Mouse (Mus musculus) liver, embryonic 12.5 days (tissue): ENCODE measurements at regions not wholly inside any gene's neighbourhood (a gene's known extent, or its start where the extent isn't known, plus 50 kb on each side); places are given as distances from the start of the nearest gene placed in this dataset.

ENCODE experiments used
- ATAC-seq: fragments of 200-750 bp; cut with Nextera tagmentation; 2 replicates; pipeline ENCODE4 v1.8.0; 2017; ENCODE audit warnings: moderate number of reproducible peaks, mild to moderate bottlenecking, moderate library complexity
- H3K27ac ChIP-seq: fragments of 300-500 bp; sonication (generic); 2 replicates; pipeline ENCODE4 v1.5.1; 2016; ENCODE audit warnings: mild to moderate bottlenecking
- H3K27me3 ChIP-seq: fragments of 300-500 bp; sonication (generic); replicated peaks from 2 replicates; pipeline ENCODE4 v1.6.1; 2016; ENCODE audit warnings: mild to moderate bottlenecking, moderate library complexity
- H3K36me3 ChIP-seq: fragments of 300-500 bp; sonication (generic); 2 replicates; pipeline ENCODE4 v1.6.1; 2016; ENCODE audit warnings: mild to moderate bottlenecking, moderate library complexity
- H3K4me1 ChIP-seq: fragments of 300-500 bp; sonication (generic); 2 replicates; pipeline ENCODE4 v1.6.1; 2016
- H3K4me2 ChIP-seq: fragments of 300-500 bp; sonication (generic); 2 replicates; pipeline ENCODE4 v1.6.1; 2016; ENCODE audit warnings: mild to moderate bottlenecking, moderate library complexity
- H3K4me3 ChIP-seq: fragments of 300-500 bp; sonication (generic); 2 replicates; pipeline ENCODE4 v1.5.1; 2016; ENCODE audit warnings: mild to moderate bottlenecking, moderate library complexity
- H3K9ac ChIP-seq: fragments of 300-500 bp; sonication (generic); 2 replicates; pipeline ENCODE4 v1.6.1; 2016; ENCODE audit warnings: mild to moderate bottlenecking, moderate library complexity
- H3K9me3 ChIP-seq: fragments of 300-500 bp; sonication (generic); replicated peaks from 2 replicates; pipeline ENCODE4 v1.6.1; 2016; ENCODE audit warnings: mild to moderate bottlenecking, moderate library complexity
- WGBS: fragments of 180-500 bp; shearing (Covaris S2); methylation state at CpG from one replicate; pipeline ENCODE4 v1.1.7; 2016; ENCODE audit not compliant: insufficient replicate concordance; 5-methylcytosine and 5-hydroxymethylcytosine counted together

GRCm38 (mm10) chr15:88505491-88506119 is 94.5 kb upstream of the Zdhhc25 start:
- Histone ChIP-seq H3K9me3 (no peaks in the 10 kb centered on the region; the same call in 1 of the 2 replicates), H3K4me3 (no peak overlapping the region), H3K4me2 (no peak overlapping the region), H3K4me1 (no peaks in the 10 kb centered on the region), H3K27ac (no peak overlapping the region), H3K27me3 (no peaks in the 10 kb centered on the region), H3K9ac (no peak overlapping the region), H3K36me3 (no peaks in the 10 kb centered on the region)
- no peak for ATAC-seq
- WGBS, result 69% methylated on average over 13 of the region's 13 CpGs

GRCm38 (mm10) chr15:88507886-88508285 is 92.2 kb upstream of the Zdhhc25 start:
- Histone ChIP-seq H3K9ac (no peak overlapping the region), H3K36me3 (no peaks in the 10 kb centered on the region), H3K27me3 (no peaks in the 10 kb centered on the region), H3K4me2 (no peak overlapping the region), H3K27ac (no peak overlapping the region), H3K4me3 (no peak overlapping the region), H3K4me1 (no peaks in the 10 kb centered on the region), H3K9me3 (peaks cover 3% of the 10 kb centered on the region; the same call in 1 of the 2 replicates)
- 51% methylated on average over 2 of the region's 2 CpGs for WGBS
- no peak for ATAC-seq

- Histone ChIP-seq H3K4me2 (no peak overlapping the region), H3K27ac (no peak overlapping the region), H3K9ac (no peak overlapping the region), H3K4me3 (no peak overlapping the region), H3K4me1 (no peaks in the 10 kb centered on the region), H3K27me3 (no peaks in the 10 kb centered on the region), H3K9me3 (peaks cover 3% of the 10 kb centered on the region; the same call in 1 of the 2 replicates), H3K36me3 (no peaks in the 10 kb centered on the region)
- WGBS, result 59% methylated on average over 6 of the region's 6 CpGs
- no peak for ATAC-seq
Measured at GRCm38 (mm10) chr15:88508971-88509370, 91.1 kb upstream of the Zdhhc25 start.

- Histone ChIP-seq H3K9ac (no peak overlapping the region), H3K27me3 (no peaks in the 10 kb centered on the region)
- WGBS, result 63% methylated on average over 2 of the region's 2 CpGs
Measured at GRCm38 (mm10) chr15:88509626-88510025, 90.5 kb upstream of the Zdhhc25 start.

GRCm38 (mm10) chr15:88514091-88514490 is 86.0 kb upstream of the Zdhhc25 start:
- no peaks in the 10 kb centered on the region for H3K36me3 ChIP-seq
- 0 out of 2 replicates have a peak, but pooled peaks cover 5% of the 10 kb centered on the region for H3K9me3 ChIP-seq
- H3K4me1 ChIP-seq, result no peaks in the 10 kb centered on the region
- no peak overlapping the region for H3K9ac ChIP-seq
- no peak overlapping the region for H3K4me2 ChIP-seq
- WGBS, result 80% methylated on average over 5 of the region's 5 CpGs
- no peaks in the 10 kb centered on the region for H3K27me3 ChIP-seq
- no peak for ATAC-seq
- H3K4me3 ChIP-seq, result no peak overlapping the region
- no peak overlapping the region for H3K27ac ChIP-seq

More at GRCm38 (mm10) chr15:88509626-88510025, 90.5 kb upstream of the Zdhhc25 start:
- ATAC-seq, result no peak
- Histone ChIP-seq H3K4me2 (no peak overlapping the region), H3K27ac (no peak overlapping the region), H3K4me3 (no peak overlapping the region), H3K4me1 (no peaks in the 10 kb centered on the region), H3K9me3 (peaks cover 3% of the 10 kb centered on the region; the same call in 1 of the 2 replicates), H3K36me3 (no peaks in the 10 kb centered on the region)

- Histone ChIP-seq H3K4me2 (no peak overlapping the region), H3K27me3 (no peaks in the 10 kb centered on the region), H3K9ac (no peak overlapping the region), H3K4me3 (no peak overlapping the region), H3K36me3 (no peaks in the 10 kb centered on the region), H3K9me3 (no peaks in the 10 kb centered on the region; the same call in 1 of the 2 replicates), H3K27ac (no peak overlapping the region), H3K4me1 (no peaks in the 10 kb centered on the region)
- no peak for ATAC-seq
- WGBS, result 64% methylated on average over 1 of the region's 1 CpGs
Measured at GRCm38 (mm10) chr15:88531218-88531617, 68.9 kb upstream of the Zdhhc25 start.

- WGBS, result 65% methylated on average over 5 of the region's 5 CpGs
- ATAC-seq, result no peak
Measured at GRCm38 (mm10) chr15:88532008-88532407, 68.1 kb upstream of the Zdhhc25 start.

GRCm38 (mm10) chr15:88533354-88533753 is 66.7 kb upstream of the Zdhhc25 start:
- no peaks in the 10 kb centered on the region for H3K36me3 ChIP-seq
- 61% methylated on average over 7 of the region's 7 CpGs for WGBS
- no peak overlapping the region for H3K27ac ChIP-seq
- H3K9me3 ChIP-seq, result no peaks in the 10 kb centered on the region; the same call in 1 of the 2 replicates
- H3K4me2 ChIP-seq, result no peak overlapping the region
- H3K27me3 ChIP-seq, result no peaks in the 10 kb centered on the region
- no peak for ATAC-seq
- H3K4me1 ChIP-seq, result no peaks in the 10 kb centered on the region
- no peak overlapping the region for H3K4me3 ChIP-seq
- no peak overlapping the region for H3K9ac ChIP-seq

More at GRCm38 (mm10) chr15:88532008-88532407, 68.1 kb upstream of the Zdhhc25 start:
- Histone ChIP-seq H3K4me1 (no peaks in the 10 kb centered on the region), H3K9me3 (no peaks in the 10 kb centered on the region; the same call in 1 of the 2 replicates), H3K9ac (no peak overlapping the region), H3K4me2 (no peak overlapping the region), H3K27me3 (no peaks in the 10 kb centered on the region), H3K36me3 (no peaks in the 10 kb centered on the region), H3K4me3 (no peak overlapping the region), H3K27ac (no peak overlapping the region)

GRCm38 (mm10) chr15:88535516-88535915 is 64.6 kb upstream of the Zdhhc25 start:
- H3K27ac ChIP-seq, result no peak overlapping the region
- 48% methylated on average over 2 of the region's 2 CpGs for WGBS

GRCm38 (mm10) chr15:88537190-88537589 is 62.9 kb upstream of the Zdhhc25 start:
- 20% methylated on average over 10 of the region's 10 CpGs for WGBS

More at GRCm38 (mm10) chr15:88535516-88535915, 64.6 kb upstream of the Zdhhc25 start:
- H3K9me3 ChIP-seq, result no peaks in the 10 kb centered on the region; the same call in 1 of the 2 replicates
- ATAC-seq, result no peak
- no peaks in the 10 kb centered on the region for H3K27me3 ChIP-seq
- no peak overlapping the region for H3K9ac ChIP-seq
- no peak overlapping the region for H3K4me3 ChIP-seq
- no peaks in the 10 kb centered on the region for H3K36me3 ChIP-seq
- H3K4me2 ChIP-seq, result no peak overlapping the region
- H3K4me1 ChIP-seq, result no peaks in the 10 kb centered on the region

GRCm38 (mm10) chr15:88542567-88542966 is 57.5 kb upstream of the Zdhhc25 start:
- WGBS, result 52% methylated on average over 2 of the region's 2 CpGs
- Histone ChIP-seq H3K4me3 (no peak overlapping the region), H3K4me2 (no peak overlapping the region), H3K4me1 (no peaks in the 10 kb centered on the region), H3K36me3 (no peaks in the 10 kb centered on the region), H3K9me3 (no peaks in the 10 kb centered on the region), H3K9ac (no peak overlapping the region), H3K27me3 (no peaks in the 10 kb centered on the region), H3K27ac (no peak overlapping the region)
- no peak for ATAC-seq

More at GRCm38 (mm10) chr15:88537190-88537589, 62.9 kb upstream of the Zdhhc25 start:
- Histone ChIP-seq H3K9me3 (no peaks in the 10 kb centered on the region), H3K4me1 (no peaks in the 10 kb centered on the region), H3K4me2 (no peak overlapping the region), H3K36me3 (no peaks in the 10 kb centered on the region), H3K27me3 (no peaks in the 10 kb centered on the region), H3K27ac (no peak overlapping the region), H3K4me3 (no peak overlapping the region), H3K9ac (no peak overlapping the region)
- no peak for ATAC-seq

- no peak overlapping the region for H3K9ac ChIP-seq
- H3K9me3 ChIP-seq, result no peaks in the 10 kb centered on the region
- H3K36me3 ChIP-seq, result no peaks in the 10 kb centered on the region
- no peak for ATAC-seq
- no peaks in the 10 kb centered on the region for H3K4me1 ChIP-seq
- no peaks in the 10 kb centered on the region for H3K27me3 ChIP-seq
- H3K27ac ChIP-seq, result no peak overlapping the region
- no peak overlapping the region for H3K4me3 ChIP-seq
- no peak overlapping the region for H3K4me2 ChIP-seq
- 60% methylated on average over 5 of the region's 5 CpGs for whole genome bisulfite sequencing
Measured at GRCm38 (mm10) chr15:88544216-88544615, 55.9 kb upstream of the Zdhhc25 start.
